Mouse (Mus musculus) kidney, postnatal 25 days (tissue): ENCODE measurements around the gene Abtb2.

Experiments used
- DNase-seq, 2 experiments: peaks; one replicate each; pipeline ENCODE4 v3.0.0; 2021; ENCODE audit warnings: mixed read lengths in 2 of 2

Abtb2 gene

GRCm38 (mm10) chr2:103745481-103745880 lies 179.4 kb downstream of the Abtb2 start:
- peak in 1 of 2 experiments; percentile 9 for DNase-seq

GRCm38 (mm10) chr2:103746096-103746495 lies 180.0 kb downstream of the Abtb2 start:
- DNase-seq: no peak

- DNase-seq: no peak
Measured at GRCm38 (mm10) chr2:103746761-103747160, 180.7 kb downstream of the Abtb2 start.

- DNase-seq: no peak
Measured at GRCm38 (mm10) chr2:103747891-103748290, 181.8 kb downstream of the Abtb2 start.

- no peak for DNase-seq
Measured at GRCm38 (mm10) chr2:103749091-103749490, 183.0 kb downstream of the Abtb2 start.

- no peak for DNase-seq
Measured at GRCm38 (mm10) chr2:103751771-103752170, 185.7 kb downstream of the Abtb2 start.

- no peak for DNase-seq
Measured at GRCm38 (mm10) chr2:103754614-103755013, 188.5 kb downstream of the Abtb2 start.

GRCm38 (mm10) chr2:103755458-103756085 lies 189.5 kb downstream of the Abtb2 start:
- DNase-seq: no peak

- DNase-seq: no peak
Measured at GRCm38 (mm10) chr2:103760421-103760820, 194.3 kb downstream of the Abtb2 start.

GRCm38 (mm10) chr2:103760906-103761716 lies 195.0 kb downstream of the Abtb2 start, which contains the start of gene Nat10:
Nat10 (minus strand) TSS chr2:103761270.
- peak; percentile 98 to 99 for DNase-seq

GRCm38 (mm10) chr2:103761993-103762392 lies 195.9 kb downstream of the Abtb2 start:
- no peak for DNase-seq

GRCm38 (mm10) chr2:103762492-103762891 lies 196.4 kb downstream of the Abtb2 start:
- DNase-seq: no peak
